Mouse (Mus musculus) lung, embryonic 16.5 days (tissue): ENCODE measurements around the gene Gm867. TPM values are rescaled to one million over a fixed set of nuclear protein-coding genes. Genes with fewer than 3 reads are reported as not detected.
A peak's percentile ranks its signal among the peaks of the same experiment; 100 is the strongest.

Experiments used
- ATAC-seq: fragments of 200-750 bp; cut with Nextera tagmentation; 2 replicates; pipeline ENCODE4 v1.8.0; 2017; ENCODE audit warnings: low read depth, mild to moderate bottlenecking, moderate library complexity
- H3K27ac ChIP-seq: fragments of 300-500 bp; sonication (generic); 2 replicates; pipeline ENCODE4 v1.5.1; 2014; ENCODE audit warnings: mild to moderate bottlenecking, control low read depth, low read length
- H3K27me3 ChIP-seq: fragments of 300-500 bp; sonication (generic); 2 replicates; pipeline ENCODE4 v1.6.1; 2014; ENCODE audit warnings: low read depth, low read length, mixed read lengths; ENCODE audit not compliant: control insufficient read depth, insufficient read depth
- H3K36me3 ChIP-seq: fragments of 300-500 bp; sonication (generic); 2 replicates; pipeline ENCODE4 v1.6.1; 2014; ENCODE audit warnings: low read length; ENCODE audit not compliant: control insufficient read depth, insufficient read depth
- H3K4me1 ChIP-seq: fragments of 300-500 bp; sonication (generic); replicated peaks from 2 replicates; pipeline ENCODE4 v1.6.1; 2014; ENCODE audit warnings: low read length, mixed read lengths; ENCODE audit not compliant: control insufficient read depth, insufficient read depth
- H3K4me2 ChIP-seq: fragments of 300-500 bp; sonication (generic); 2 replicates; pipeline ENCODE4 v1.6.1; 2014; ENCODE audit warnings: low read depth, low read length, control low read depth
- H3K4me3 ChIP-seq: fragments of 300-500 bp; sonication (generic); 2 replicates; pipeline ENCODE4 v1.5.1; 2014; ENCODE audit warnings: mild to moderate bottlenecking, low read length, control low read depth
- H3K9ac ChIP-seq: fragments of 300-500 bp; sonication (generic); 2 replicates; pipeline ENCODE4 v1.6.1; 2014; ENCODE audit warnings: low read length, control low read depth
- H3K9me3 ChIP-seq: fragments of 300-500 bp; sonication (generic); 2 replicates; pipeline ENCODE4 v1.6.1; 2016; ENCODE audit warnings: low read length; ENCODE audit not compliant: control insufficient read depth
- WGBS: fragments of 180-500 bp; shearing (Covaris S2); extraction: QIAGEN DNeasy Blood & Tissue Kit; methylation state at CpG from one replicate; pipeline ENCODE4 v1.1.7; 2014; 5-methylcytosine and 5-hydroxymethylcytosine counted together
- polyA plus RNA-seq: library from polyadenylated mRNA; unstranded; fragments of >200 nt; fragmentation: Nextera tagmentation; extraction: Ambion mirVana; gene quantifications from 2 replicates; pipeline ENCODE4 v1.2.1, GENCODE M21; 2015

Gm867 gene
- 0.97 and 1.0 TPM in 2 replicates for polyA plus RNA-seq

GRCm38 (mm10) chr10:75940520-75940919, at the start of gene Gm867:
Gene Gm867, minus strand, starts transcription at chr10:75940672.
- Histone ChIP-seq H3K36me3 (no peaks in the 10 kb centered on the region), H3K27ac (no peak within 1 kb of the TSS), H3K4me2 (no peak within 1 kb of the TSS), H3K4me1 (peaks cover 15% of the 10 kb centered on the region), H3K9me3 (no peaks in the 10 kb centered on the region), H3K4me3 (no peak within 1 kb of the TSS), H3K27me3 (peaks cover 9% of the 10 kb centered on the region), H3K9ac (no peak within 1 kb of the TSS)
- 80% methylated on average over 5 of the region's 5 CpGs for WGBS
- ATAC-seq, result no peak

GRCm38 (mm10) chr10:75979432-75979831, 39.0 kb upstream of the Gm867 start:
- no peaks in the 10 kb centered on the region for H3K27me3 ChIP-seq
- no peaks in the 10 kb centered on the region for H3K4me1 ChIP-seq
- no peak overlapping the region for H3K4me2 ChIP-seq
- no peaks in the 10 kb centered on the region for H3K36me3 ChIP-seq
- no peak overlapping the region for H3K9ac ChIP-seq
- no peaks in the 10 kb centered on the region for H3K9me3 ChIP-seq
- no peak overlapping the region for H3K4me3 ChIP-seq
- no peak for ATAC-seq
- H3K27ac ChIP-seq, result no peak overlapping the region
- WGBS, result 85% methylated on average over 3 of the region's 3 CpGs

- no peak overlapping the region for H3K9ac ChIP-seq
- H3K9me3 ChIP-seq, result no peaks in the 10 kb centered on the region
- no peak overlapping the region for H3K4me3 ChIP-seq
- peak; percentile 67; the same call in 1 of the 2 replicates for ATAC-seq
- H3K4me2 ChIP-seq, result no peak overlapping the region
- no peaks in the 10 kb centered on the region for H3K4me1 ChIP-seq
- 59% methylated on average over 5 of the region's 5 CpGs for WGBS
- H3K27me3 ChIP-seq, result no peaks in the 10 kb centered on the region
- no peak overlapping the region for H3K27ac ChIP-seq
- H3K36me3 ChIP-seq, result no peaks in the 10 kb centered on the region
Measured at GRCm38 (mm10) chr10:75978835-75979157, 38.3 kb upstream of the Gm867 start.

- Histone ChIP-seq H3K27ac (no peak overlapping the region), H3K9me3 (no peaks in the 10 kb centered on the region)
- peak; percentile 83 for ATAC-seq
Measured at GRCm38 (mm10) chr10:75978119-75978834, 37.8 kb upstream of the Gm867 start.

GRCm38 (mm10) chr10:75975216-75975615, 34.7 kb upstream of the Gm867 start:
- Histone ChIP-seq H3K9me3 (no peaks in the 10 kb centered on the region), H3K27ac (no peak overlapping the region), H3K4me1 (no peaks in the 10 kb centered on the region), H3K9ac (no peak overlapping the region), H3K4me3 (no peak overlapping the region), H3K4me2 (no peak overlapping the region), H3K27me3 (no peaks in the 10 kb centered on the region), H3K36me3 (no peaks in the 10 kb centered on the region)
- ATAC-seq, result no peak
- 69% methylated on average over 5 of the region's 5 CpGs for WGBS

More at GRCm38 (mm10) chr10:75978119-75978834, 37.8 kb upstream of the Gm867 start:
- WGBS, result 24% methylated on average over 10 of the region's 10 CpGs
- H3K4me3 ChIP-seq, result no peak overlapping the region
- H3K27me3 ChIP-seq, result no peaks in the 10 kb centered on the region
- no peak overlapping the region for H3K4me2 ChIP-seq
- no peak overlapping the region for H3K9ac ChIP-seq
- no peaks in the 10 kb centered on the region for H3K4me1 ChIP-seq
- no peaks in the 10 kb centered on the region for H3K36me3 ChIP-seq

- H3K4me3 ChIP-seq, result no peak overlapping the region
- H3K9ac ChIP-seq, result no peak overlapping the region
- no peaks in the 10 kb centered on the region for H3K36me3 ChIP-seq
- H3K27ac ChIP-seq, result no peak overlapping the region
- 85% methylated on average over 10 of the region's 10 CpGs for WGBS
- no peaks in the 10 kb centered on the region for H3K27me3 ChIP-seq
- no peaks in the 10 kb centered on the region for H3K9me3 ChIP-seq
- ATAC-seq, result no peak
- H3K4me2 ChIP-seq, result no peak overlapping the region
- no peaks in the 10 kb centered on the region for H3K4me1 ChIP-seq
Measured at GRCm38 (mm10) chr10:75973846-75974245, 33.4 kb upstream of the Gm867 start.

GRCm38 (mm10) chr10:75954381-75954811, 13.9 kb upstream of the Gm867 start, which contains the start of gene Gm5134:
Gene Gm5134, plus strand, starts transcription at chr10:75954514.
- Histone ChIP-seq H3K4me2 (peak within 1 kb of the TSS; percentile 42), H3K4me3 (peak within 1 kb of the TSS; percentile 23; the same call in 1 of the 2 replicates), H3K36me3 (no peaks in the 10 kb centered on the region), H3K9me3 (no peaks in the 10 kb centered on the region), H3K4me1 (peaks cover 9% of the 10 kb centered on the region; the same call in 1 of the 2 replicates), H3K27me3 (peaks cover 9% of the 10 kb centered on the region; the same call in 1 of the 2 replicates), H3K9ac (peak within 1 kb of the TSS; percentile 41; the same call in 1 of the 2 replicates), H3K27ac (no peak within 1 kb of the TSS)
- no peak for ATAC-seq
- WGBS, result 21% methylated on average over 20 of the region's 20 CpGs

- H3K4me2 ChIP-seq, result peak overlapping the region; percentile 91
- ATAC-seq, result peak; percentile 45
- H3K9ac ChIP-seq, result peak overlapping the region; percentile 71
- no peaks in the 10 kb centered on the region for H3K36me3 ChIP-seq
- peaks cover 9% of the 10 kb centered on the region; the same call in 1 of the 2 replicates for H3K27me3 ChIP-seq
- peak overlapping the region; percentile 52 for H3K4me3 ChIP-seq
- H3K4me1 ChIP-seq, result peaks cover 9% of the 10 kb centered on the region; the same call in 1 of the 2 replicates
- no peaks in the 10 kb centered on the region for H3K9me3 ChIP-seq
- no peak overlapping the region for H3K27ac ChIP-seq
- 2% methylated on average over 13 of the region's 13 CpGs for WGBS
Measured at GRCm38 (mm10) chr10:75951424-75952050, 11.1 kb upstream of the Gm867 start.

- peaks cover 9% of the 10 kb centered on the region; the same call in 1 of the 2 replicates for H3K4me1 ChIP-seq
- H3K27ac ChIP-seq, result no peak overlapping the region
- no peaks in the 10 kb centered on the region for H3K9me3 ChIP-seq
- H3K27me3 ChIP-seq, result peaks cover 9% of the 10 kb centered on the region; the same call in 1 of the 2 replicates
- H3K9ac ChIP-seq, result peak overlapping the region; percentile 71
- H3K4me2 ChIP-seq, result peak overlapping the region; percentile 91
- 3% methylated on average over 22 of the region's 23 CpGs for WGBS
- no peaks in the 10 kb centered on the region for H3K36me3 ChIP-seq
- peak overlapping the region; percentile 52 for H3K4me3 ChIP-seq
- ATAC-seq, result peak; percentile 58
Measured at GRCm38 (mm10) chr10:75950791-75951210, 10.3 kb upstream of the Gm867 start.
